Mouse (Mus musculus) gastrocnemius, adult 8-10 months (tissue): ENCODE measurements around the gene Cfap73. TPM values are rescaled to one million over a fixed set of nuclear protein-coding genes. Genes with fewer than 3 reads are reported as not detected.
A peak's percentile ranks its signal among the peaks of the same experiment; 100 is the strongest.

ENCODE experiments used
- DNase-seq, 2 experiments: peaks; one replicate each; pipeline ENCODE4 v3.0.0; 2022; ENCODE audit warnings: low spot score in 2 of 2
- total RNA-seq, 4 experiments: library from RNA; stranded (reverse); gene quantifications; 2 replicates each; pipeline ENCODE4 v1.2.4; 2022

Gene Cfap73
- total RNA-seq, 4 experiments from 2014 or later: not detected

- no peak for DNase-seq
These were observed 47.1 kb downstream of the Cfap73 start for GRCm38 (mm10) chr5:120586741-120587615.

- DNase-seq: no peak
These were observed 49.1 kb downstream of the Cfap73 start for GRCm38 (mm10) chr5:120584968-120585367.

- DNase-seq: no peak
These were observed 50.5 kb downstream of the Cfap73 start for GRCm38 (mm10) chr5:120583511-120583910.

GRCm38 (mm10) chr5:120582002-120582401 is 52.0 kb downstream of the Cfap73 start:
- no peak for DNase-seq

GRCm38 (mm10) chr5:120579898-120580626 is 54.0 kb downstream of the Cfap73 start:
- DNase-seq: no peak

DNA sequence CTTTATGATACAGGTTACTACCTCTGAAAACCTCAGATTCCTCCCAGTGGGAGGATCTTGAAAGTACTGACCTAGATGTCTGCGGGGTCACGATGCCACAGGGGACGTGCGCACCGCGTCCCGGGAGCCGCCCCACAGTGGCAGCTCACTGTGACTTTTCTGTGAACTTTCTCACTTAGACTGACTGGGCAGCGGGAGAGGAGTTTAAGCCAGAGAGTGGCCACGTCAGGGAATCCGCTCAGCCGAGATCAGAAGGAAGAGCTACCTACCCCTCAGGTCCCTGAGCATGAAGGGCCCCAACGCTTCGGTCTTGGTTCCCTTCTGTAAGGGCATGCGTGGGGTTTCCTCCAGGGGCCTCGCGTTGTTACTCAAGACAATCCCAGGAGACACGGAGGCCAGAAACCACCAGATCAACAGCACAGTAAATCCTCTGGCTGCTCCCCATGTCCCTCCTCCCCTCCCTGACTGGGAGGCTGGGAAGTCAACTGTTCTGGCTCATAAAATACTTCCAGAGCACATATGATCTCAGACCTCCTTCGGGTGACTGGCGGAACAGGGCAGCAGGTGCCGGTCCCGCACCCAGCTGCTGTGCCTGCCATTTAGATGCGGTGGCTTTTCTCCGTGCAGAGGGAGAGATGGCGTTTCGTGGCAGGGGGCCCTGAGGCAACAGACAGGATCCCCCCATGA is 54.7 kb downstream of the Cfap73 start:
- peak; percentile 77 to 84 for DNase-seq

DNA sequence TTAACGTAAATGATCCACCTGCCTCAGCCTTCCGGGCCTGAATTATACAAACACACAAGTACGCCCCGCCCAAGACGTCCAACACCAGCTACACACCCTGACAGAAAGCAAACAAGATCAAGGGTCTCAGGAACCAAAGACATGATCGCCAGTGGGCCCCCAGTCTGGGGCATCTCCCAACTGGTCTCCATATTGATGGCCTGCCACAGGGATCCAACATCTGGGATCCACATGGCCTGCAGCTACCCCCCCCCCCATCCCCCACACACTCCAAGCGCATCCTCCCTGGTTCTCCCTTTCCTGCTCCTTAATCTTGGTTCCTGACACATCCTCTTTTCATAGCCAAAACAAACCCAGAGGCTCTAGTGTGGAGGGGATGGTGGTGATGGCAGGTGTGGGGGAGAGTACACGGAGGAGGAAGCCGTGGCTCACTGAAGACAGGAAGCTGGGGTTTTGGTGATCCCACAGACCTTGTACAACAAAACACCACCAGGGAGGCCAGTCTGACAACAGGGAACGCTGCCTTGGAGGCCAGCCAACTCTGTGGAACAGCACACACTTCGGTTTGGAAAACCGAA is 55.4 kb downstream of the Cfap73 start:
- DNase-seq: peak in 1 of 2 experiments; percentile 59

Other genes with a start within 250 kb of the Cfap73 start
- not detected for gene Lhx5, start 202.5 kb downstream of the Cfap73 start, total RNA-seq
- gene Sdsl, start 161.4 kb downstream of the Cfap73 start, total RNA-seq: under 1 TPM; 0.32 to 0.73 (median 0.66) TPM
- under 1 TPM; 0.45 to 0.99 (median 0.60) TPM for gene Sds, start 157.7 kb downstream of the Cfap73 start, total RNA-seq
- gene Plbd2, start 130.6 kb downstream of the Cfap73 start, total RNA-seq: 10 to 100 TPM; 40.5 to 44.7 (median 42.1) TPM
- gene Slc8b1, start 123.1 kb downstream of the Cfap73 start, total RNA-seq: 10 to 100 TPM in 1 of 4 experiments, 1 to 10 TPM in 3; 6.0 to 10.7 (median 6.5) TPM
- gene Tpcn1, start 45.6 kb downstream of the Cfap73 start, total RNA-seq: 10 to 100 TPM; 39.3 to 42.7 (median 41.5) TPM
- not detected for gene Iqcd, start 45.2 kb downstream of the Cfap73 start, total RNA-seq
- 1 to 10 TPM; 4.9 to 8.3 (median 6.4) TPM for gene Rita1, start 21.6 kb downstream of the Cfap73 start, total RNA-seq
- 10 to 100 TPM; 16.7 to 19.7 (median 17.3) TPM for gene Ddx54, start 21.5 kb downstream of the Cfap73 start, total RNA-seq
- not detected for gene Rasal1, start 14.6 kb upstream of the Cfap73 start, total RNA-seq
- gene Dtx1, start 77.7 kb upstream of the Cfap73 start, total RNA-seq: 1 to 10 TPM in 1 of 4 experiments, under 1 TPM in 3; 0.22 to 1.3 (median 0.31) TPM
- gene Oas2, start 115.6 kb upstream of the Cfap73 start, total RNA-seq: under 1 TPM in 2 of 4 experiments, not detected in 2; 0.07 to 0.16 TPM
- gene Oas3, start 143.4 kb upstream of the Cfap73 start, total RNA-seq: not detected
- gene Oas1e, start 161.3 kb upstream of the Cfap73 start, total RNA-seq: not detected
- gene Oas1c, start 178.3 kb upstream of the Cfap73 start, total RNA-seq: under 1 TPM in 2 of 4 experiments, not detected in 2; 0.21 to 0.27 TPM
- gene Oas1f, start 213.1 kb upstream of the Cfap73 start, total RNA-seq: not detected
- gene Oas1h, start 227.2 kb upstream of the Cfap73 start, total RNA-seq: not detected